Mouse (Mus musculus) monocyte, adult 59 days (primary cell): Measurements from ENCODE around the gene Rdh12. TPM values are rescaled to one million over a fixed set of nuclear protein-coding genes. Genes with fewer than 3 reads are reported as not detected.

ENCODE experiments used
- total RNA-seq, 2 experiments: library from RNA; stranded (reverse); gene quantifications; one replicate each; pipeline ENCODE4 v1.2.4; 2023

Gene Rdh12
- under 1 TPM; 0.76 to 0.97 TPM for total RNA-seq

GRCm38 (mm10) chr12:79208703-79209464, at the start of gene Rdh12:
Gene Rdh12 (plus strand): TSS chr12:79208914.

GRCm38 (mm10) chr12:79172019-79172941, 36.4 kb upstream of the Rdh12 start, which contains the start of gene Vti1b:
Gene Vti1b (minus strand): TSS chr12:79172667.

GRCm38 (mm10) chr12:79192193-79192592, 16.5 kb upstream of the Rdh12 start, which contains the start of gene Rdh11:
Gene Rdh11 (minus strand): TSS chr12:79192293.

Other genes with a start within 250 kb of the Rdh12 start
- gene Tmem229b, start 201.3 kb upstream of the Rdh12 start, total RNA-seq = 10 to 100 TPM; 37.1 to 40.2 TPM
- 1 to 10 TPM in 1 of 2 experiments, under 1 TPM in 1; 0.76 to 1.1 TPM for gene Plekhh1, start 179.8 kb upstream of the Rdh12 start, total RNA-seq
- gene Pigh, start 119.3 kb upstream of the Rdh12 start, total RNA-seq = 1 to 10 TPM; 6.0 to 7.2 TPM
- gene Arg2, start 78.1 kb upstream of the Rdh12 start, total RNA-seq = 1 to 10 TPM; 1.4 to 2.0 TPM
- gene Vti1b, start 36.2 kb upstream of the Rdh12 start, total RNA-seq = 10 to 100 TPM; 64.8 to 76.9 TPM
- 10 to 100 TPM; 10.8 to 11.4 TPM for gene Rdh11, start 16.6 kb upstream of the Rdh12 start, total RNA-seq
- gene Zfyve26, start 87.4 kb downstream of the Rdh12 start, total RNA-seq = 10 to 100 TPM; 61.3 to 62.7 TPM
- under 1 TPM; 0.30 to 0.63 TPM for gene Rad51b, start 88.4 kb downstream of the Rdh12 start, total RNA-seq